Mouse (Mus musculus): ENCODE results near the gene 9930111J21Rik1. TPM values are rescaled to one million over a fixed set of nuclear protein-coding genes. Genes with fewer than 3 reads are reported as not detected.
"Not testable (repeated sequence)": the region's sequence is repeated elsewhere in the genome, so short reads cannot be mapped to it uniquely, and the experiment has no call there.

9930111J21Rik1 gene
- polyA plus RNA-seq, 1 experiment from 2014 or later: 0.04 TPM

DNA sequence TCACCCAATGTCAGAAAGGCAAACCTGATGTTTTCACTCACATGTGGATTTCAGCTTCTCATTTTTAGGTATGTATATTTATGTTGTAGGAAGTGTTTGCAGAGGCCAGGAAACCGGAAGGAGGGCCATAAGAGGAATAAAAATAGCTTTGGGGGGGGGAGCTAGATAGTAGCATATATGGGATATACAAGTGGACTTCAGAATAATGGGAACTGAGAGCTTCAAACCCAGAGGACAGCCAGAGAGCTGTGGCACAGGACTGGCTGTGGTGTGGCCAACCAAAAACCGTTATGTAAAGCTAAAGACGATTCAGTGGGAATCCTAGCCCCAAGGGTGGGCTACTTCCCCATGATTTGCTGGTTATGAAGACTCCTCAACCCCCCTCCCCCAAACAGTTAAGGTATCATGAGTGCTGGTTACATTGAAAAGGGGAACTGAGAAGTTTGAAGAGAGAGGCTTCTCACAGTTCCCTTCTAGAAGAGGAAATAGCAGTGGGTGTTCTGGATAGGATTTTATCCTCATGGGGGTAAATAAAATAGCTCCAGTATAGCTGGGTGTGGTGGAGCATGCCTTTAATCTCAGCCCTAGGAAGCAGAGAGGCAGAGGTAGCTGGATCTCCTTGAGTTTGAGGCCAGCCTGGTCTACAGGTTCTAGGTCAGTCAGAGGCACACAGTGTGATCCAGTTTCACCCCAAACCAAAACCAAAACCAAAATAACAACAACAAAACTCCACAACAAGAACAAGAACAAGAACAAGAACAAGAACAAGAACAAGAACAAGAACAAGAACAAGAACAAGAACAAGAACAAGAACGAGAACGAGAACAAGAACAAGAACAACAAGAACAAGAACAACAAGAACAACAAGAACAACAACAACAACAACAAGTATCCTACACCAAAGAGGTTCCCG, 78.3 kb downstream of the 9930111J21Rik1 start:
- H3K27me3 ChIP-seq (ENCODE audit: insufficient read depth, poor library complexity, severe bottlenecking); H3K27ac ChIP-seq; DNase-seq (ENCODE audit: low spot score); H3K4me3 ChIP-seq; H3K36me3 ChIP-seq; H3K9me3 ChIP-seq; H3K4me1 ChIP-seq (replicated peaks): not testable (repeated sequence)
- 80% methylated on average over 6 of the region's 6 CpGs for WGBS

DNA sequence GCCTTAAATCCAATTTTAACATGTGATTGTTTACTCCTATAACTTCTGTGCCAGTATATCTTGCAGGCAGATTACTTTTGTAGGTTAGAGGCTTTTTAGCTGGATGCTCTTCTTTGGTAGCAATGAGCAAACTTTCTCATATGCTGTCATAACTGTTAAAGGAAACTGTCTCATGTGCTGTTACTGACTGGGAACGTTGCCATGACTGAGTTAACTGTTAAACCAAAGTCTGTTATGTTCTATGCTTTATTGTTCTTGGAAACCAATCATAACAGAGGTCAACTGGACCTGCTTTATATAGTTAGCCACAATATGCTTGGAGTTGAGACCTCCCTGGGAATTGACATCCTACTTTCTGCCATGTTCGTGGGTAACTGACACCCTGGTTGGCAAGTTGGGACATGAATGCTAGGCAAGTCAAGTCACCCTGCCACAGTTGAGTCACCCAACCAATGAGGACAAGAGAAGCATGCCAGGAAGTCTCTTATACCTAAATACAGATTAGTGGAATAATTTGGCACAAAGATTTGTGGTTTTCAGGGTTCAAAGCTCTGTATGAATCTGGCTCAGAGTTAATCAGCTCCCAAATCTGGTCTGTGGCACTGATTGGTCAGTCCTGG, 80.3 kb downstream of the 9930111J21Rik1 start:
- 84% methylated on average over 2 of the region's 2 CpGs for WGBS
- no peak for DNase-seq (ENCODE audit: low spot score)
- Histone ChIP-seq H3K27me3 (ENCODE audit: insufficient read depth, poor library complexity, severe bottlenecking) (no peaks in the 10 kb centered on the region), H3K4me3 (no peak overlapping the region), H3K27ac (no peak overlapping the region), H3K4me1 (replicated peaks) (no peaks in the 10 kb centered on the region), H3K36me3 (no peaks in the 10 kb centered on the region), H3K9me3 (no peaks in the 10 kb centered on the region)

Other genes with a start within 250 kb of the 9930111J21Rik1 start
- gene Rack1, start 179.1 kb downstream of the 9930111J21Rik1 start, polyA plus RNA-seq (2016; fragmentation: Nextera tagmentation; extraction: Ambion mirVana): 672 and 778 TPM in 2 replicates
- 4.5 and 5.1 TPM in 2 replicates for gene Trim41, start 162.0 kb downstream of the 9930111J21Rik1 start, polyA plus RNA-seq (2016; fragmentation: Nextera tagmentation; extraction: Ambion mirVana)
- gene Trim7, start 153.3 kb downstream of the 9930111J21Rik1 start, polyA plus RNA-seq (2016; fragmentation: Nextera tagmentation; extraction: Ambion mirVana): 0.26 and 0.30 TPM in 2 replicates
- 3.5 and 4.7 TPM in 2 replicates for gene Gm12184, start 152.7 kb downstream of the 9930111J21Rik1 start, polyA plus RNA-seq (2016; fragmentation: Nextera tagmentation; extraction: Ambion mirVana)
- gene Irgm1, start 107.7 kb downstream of the 9930111J21Rik1 start, polyA plus RNA-seq (2016; fragmentation: Nextera tagmentation; extraction: Ambion mirVana): 1.8 and 2.4 TPM in 2 replicates
- 0.12 TPM in 1 of 2 replicates, not detected in the other for gene Gm5431, start 77.2 kb downstream of the 9930111J21Rik1 start, polyA plus RNA-seq (2016; fragmentation: Nextera tagmentation; extraction: Ambion mirVana)
- gene Psme2b, start 33.2 kb downstream of the 9930111J21Rik1 start, polyA plus RNA-seq (2016; fragmentation: Nextera tagmentation; extraction: Ambion mirVana): 1.8 and 2.0 TPM in 2 replicates
- gene Olfr56, start 509 bp downstream of the 9930111J21Rik1 start, polyA plus RNA-seq (2016; fragmentation: Nextera tagmentation; extraction: Ambion mirVana): not detected in 2 replicates
- not detected in 2 replicates for gene Gm12185, start 12.8 kb upstream of the 9930111J21Rik1 start, polyA plus RNA-seq (2016; fragmentation: Nextera tagmentation; extraction: Ambion mirVana)
- gene Tgtp1, start 14.8 kb upstream of the 9930111J21Rik1 start, polyA plus RNA-seq (2016; fragmentation: Nextera tagmentation; extraction: Ambion mirVana): not detected in 2 replicates
- 0.09 and 0.17 TPM in 2 replicates for gene 9930111J21Rik2, start 71.8 kb upstream of the 9930111J21Rik1 start, polyA plus RNA-seq (2016; fragmentation: Nextera tagmentation; extraction: Ambion mirVana)
- not detected in 2 replicates for gene Tgtp2, start 84.8 kb upstream of the 9930111J21Rik1 start, polyA plus RNA-seq (2016; fragmentation: Nextera tagmentation; extraction: Ambion mirVana)
- 0.39 and 0.73 TPM in 2 replicates for gene Ifi47, start 97.2 kb upstream of the 9930111J21Rik1 start, polyA plus RNA-seq (2016; fragmentation: Nextera tagmentation; extraction: Ambion mirVana)
- gene Olfr1396, start 135.5 kb upstream of the 9930111J21Rik1 start, polyA plus RNA-seq (2016; fragmentation: Nextera tagmentation; extraction: Ambion mirVana): not detected in 2 replicates
- not detected in 2 replicates for gene Olfr1395, start 162.9 kb upstream of the 9930111J21Rik1 start, polyA plus RNA-seq (2016; fragmentation: Nextera tagmentation; extraction: Ambion mirVana)
- not detected in 2 replicates for gene Olfr1394, start 175.0 kb upstream of the 9930111J21Rik1 start, polyA plus RNA-seq (2016; fragmentation: Nextera tagmentation; extraction: Ambion mirVana)
- gene Btnl9, start 207.8 kb upstream of the 9930111J21Rik1 start, polyA plus RNA-seq (2016; fragmentation: Nextera tagmentation; extraction: Ambion mirVana): 0.22 TPM in 1 of 2 replicates, not detected in the other
- 28.7 and 43.2 TPM in 2 replicates for gene Zfp62, start 223.9 kb upstream of the 9930111J21Rik1 start, polyA plus RNA-seq (2016; fragmentation: Nextera tagmentation; extraction: Ambion mirVana)